Mouse (Mus musculus): ENCODE results near the gene Prtn3. TPM values are rescaled to one million over a fixed set of nuclear protein-coding genes. Genes with fewer than 3 reads are reported as not detected.

The Prtn3 gene
- polyA plus RNA-seq, 1 experiment: not detected

DNA sequence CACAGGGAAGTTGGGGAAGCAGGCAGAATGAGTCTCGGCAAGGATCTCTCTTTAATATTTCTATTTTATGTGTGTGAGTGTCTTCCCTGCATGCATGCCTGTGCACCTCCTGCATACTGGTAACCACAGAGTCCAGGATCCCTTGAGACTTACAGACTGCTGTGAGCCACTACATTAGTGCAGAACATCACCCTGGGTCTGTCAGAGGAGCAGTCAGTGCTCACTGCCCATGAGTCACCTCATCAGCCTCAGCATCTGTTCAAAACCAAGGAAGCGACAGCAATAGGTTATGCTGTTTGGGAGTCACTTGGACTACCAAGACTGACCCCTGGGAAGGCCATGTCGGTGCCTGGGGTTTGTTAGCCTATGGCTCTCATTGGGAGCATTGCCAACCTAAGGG, 32.0 kb upstream of the Prtn3 start:
- no peak overlapping the region for H3K27ac ChIP-seq (ENCODE audit: insufficient read depth, low read depth, low read length)
- peaks cover 16% of the 10 kb centered on the region for H3K4me1 ChIP-seq (ENCODE audit: control insufficient read depth, insufficient read depth, low read length)
- no peak overlapping the region for H3K4me3 ChIP-seq (ENCODE audit: insufficient read depth, low read length)
- no peak for TF ChIP-seq POLR2A (IDR thresholded peaks at IDR 0.05; ENCODE audit: borderline replicate concordance, low read depth, low read length)
- no peak for TF ChIP-seq CTCF (IDR thresholded peaks at IDR 0.05; ENCODE audit: low read depth, low read length)

DNA sequence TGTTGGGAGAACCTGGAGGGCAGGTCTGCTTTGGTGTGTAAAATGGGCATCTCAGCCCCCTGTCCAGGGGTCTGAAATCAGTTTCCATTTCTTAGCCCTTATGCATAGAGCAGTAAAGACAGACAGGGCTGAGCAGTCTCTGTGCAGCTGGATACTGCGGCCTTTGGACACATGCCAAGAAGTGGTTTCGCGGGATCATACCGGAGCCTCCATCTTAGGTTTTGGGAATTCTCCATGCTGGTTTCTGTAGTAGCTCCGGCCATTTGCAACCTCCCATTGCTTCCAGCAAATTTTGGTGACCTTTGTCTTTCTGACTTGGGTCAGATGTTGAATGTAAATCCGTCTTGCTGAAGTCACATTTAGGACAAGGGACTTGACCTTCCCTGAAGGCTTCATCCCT, 30.8 kb upstream of the Prtn3 start:
- TF ChIP-seq CTCF (IDR thresholded peaks at IDR 0.05; ENCODE audit: low read depth, low read length) (no peak), POLR2A (IDR thresholded peaks at IDR 0.05; ENCODE audit: borderline replicate concordance, low read depth, low read length) (no peak)
- H3K4me1 ChIP-seq (ENCODE audit: control insufficient read depth, insufficient read depth, low read length): peaks cover 9% of the 10 kb centered on the region; the same call in 1 of the 2 replicates

DNA sequence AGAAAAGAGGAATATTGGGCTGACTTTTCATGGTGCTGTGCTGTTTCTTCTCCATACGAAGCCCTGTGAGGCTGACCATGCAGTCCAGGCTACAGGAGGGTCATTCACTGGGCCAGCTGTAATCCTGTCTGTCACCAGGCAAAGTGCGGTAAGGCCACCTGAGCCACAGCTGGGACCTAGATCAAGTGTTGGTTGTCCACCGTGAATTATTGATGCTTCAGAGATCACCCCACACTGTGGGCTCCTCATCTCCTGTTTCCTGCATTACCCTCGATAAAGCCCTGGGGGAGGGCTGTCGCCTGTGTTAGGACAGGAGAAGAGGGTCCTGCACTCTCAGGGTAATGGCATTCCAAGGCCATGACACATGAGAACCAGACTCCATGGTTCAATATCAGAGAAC, 27.7 kb upstream of the Prtn3 start:
- Histone ChIP-seq H3K4me1 (ENCODE audit: control insufficient read depth, insufficient read depth, low read length) (peaks cover 21% of the 10 kb centered on the region), H3K27ac (ENCODE audit: insufficient read depth, low read depth, low read length) (no peak overlapping the region), H3K4me3 (ENCODE audit: insufficient read depth, low read length) (no peak overlapping the region)
- no peak for TF ChIP-seq POLR2A (IDR thresholded peaks at IDR 0.05; ENCODE audit: borderline replicate concordance, low read depth, low read length)
- TF ChIP-seq CTCF (IDR thresholded peaks at IDR 0.05; ENCODE audit: low read depth, low read length): no peak

More for the DNA sequence above, 30.8 kb upstream of the Prtn3 start:
- H3K27ac ChIP-seq (ENCODE audit: insufficient read depth, low read depth, low read length): no peak overlapping the region
- H3K4me3 ChIP-seq (ENCODE audit: insufficient read depth, low read length): no peak overlapping the region

DNA sequence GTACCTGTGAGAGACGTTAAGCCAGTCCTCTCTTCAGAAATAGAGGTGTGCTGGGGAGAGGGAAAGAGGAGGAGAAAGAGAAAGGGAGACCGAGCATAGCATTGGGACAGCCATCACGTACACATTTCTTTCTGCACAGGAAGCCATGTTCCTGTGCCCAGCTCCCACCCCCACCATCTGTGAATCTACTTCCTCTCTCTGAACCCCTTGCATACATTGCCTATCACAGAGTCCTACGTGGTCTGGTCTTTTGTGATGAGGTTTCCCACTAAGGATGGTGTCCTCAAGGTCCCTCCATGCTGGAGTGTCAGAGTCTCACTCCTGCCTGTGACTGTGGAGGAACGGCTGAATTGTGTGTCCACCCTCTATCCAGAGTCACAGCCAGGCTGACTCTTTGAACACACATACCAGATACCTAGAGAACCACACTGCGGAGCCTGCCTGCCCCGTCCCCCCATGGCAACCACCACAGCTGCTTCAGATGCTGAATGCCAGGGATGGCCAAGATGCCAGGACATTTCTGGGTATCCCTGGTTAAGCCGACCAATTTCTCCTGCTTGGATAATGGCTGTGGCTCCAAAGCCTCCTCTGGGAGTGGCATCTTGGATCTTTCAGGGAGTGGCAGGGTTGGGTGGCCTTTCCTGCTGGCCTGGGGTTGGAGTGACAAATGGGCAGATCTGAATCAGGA, 24.2 kb upstream of the Prtn3 start:
- peaks cover 30% of the 10 kb centered on the region for H3K4me1 ChIP-seq (ENCODE audit: control insufficient read depth, insufficient read depth, low read length)
- no peak overlapping the region for H3K4me3 ChIP-seq (ENCODE audit: insufficient read depth, low read length)
- TF ChIP-seq CTCF (IDR thresholded peaks at IDR 0.05; ENCODE audit: low read depth, low read length) (no peak), POLR2A (IDR thresholded peaks at IDR 0.05; ENCODE audit: borderline replicate concordance, low read depth, low read length) (no peak)
- no peak overlapping the region for H3K27ac ChIP-seq (ENCODE audit: insufficient read depth, low read depth, low read length)

DNA sequence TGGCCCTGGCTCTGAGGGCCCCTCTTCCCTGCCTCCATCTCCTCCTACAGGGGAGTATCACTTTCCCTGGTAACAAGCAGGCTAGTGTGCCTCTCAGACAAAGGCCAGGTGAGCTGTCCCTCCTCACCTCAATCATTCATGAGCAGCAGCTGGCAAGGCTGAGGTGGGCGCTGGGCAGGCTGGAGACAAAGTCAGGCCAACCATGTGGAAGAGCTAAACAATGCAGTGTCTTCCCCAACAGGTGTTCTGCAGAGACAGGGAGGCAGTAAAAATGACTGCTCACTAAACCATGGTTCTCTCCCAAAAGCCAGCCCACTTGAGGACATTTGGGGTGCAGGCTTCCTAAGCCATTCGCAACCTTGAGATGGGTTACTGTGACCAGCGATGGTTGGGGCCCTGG, 22.6 kb upstream of the Prtn3 start:
- H3K27ac ChIP-seq (ENCODE audit: insufficient read depth, low read depth, low read length): peak overlapping the region; percentile 97
- peaks cover 30% of the 10 kb centered on the region for H3K4me1 ChIP-seq (ENCODE audit: control insufficient read depth, insufficient read depth, low read length)
- no peak overlapping the region for H3K4me3 ChIP-seq (ENCODE audit: insufficient read depth, low read length)

DNA sequence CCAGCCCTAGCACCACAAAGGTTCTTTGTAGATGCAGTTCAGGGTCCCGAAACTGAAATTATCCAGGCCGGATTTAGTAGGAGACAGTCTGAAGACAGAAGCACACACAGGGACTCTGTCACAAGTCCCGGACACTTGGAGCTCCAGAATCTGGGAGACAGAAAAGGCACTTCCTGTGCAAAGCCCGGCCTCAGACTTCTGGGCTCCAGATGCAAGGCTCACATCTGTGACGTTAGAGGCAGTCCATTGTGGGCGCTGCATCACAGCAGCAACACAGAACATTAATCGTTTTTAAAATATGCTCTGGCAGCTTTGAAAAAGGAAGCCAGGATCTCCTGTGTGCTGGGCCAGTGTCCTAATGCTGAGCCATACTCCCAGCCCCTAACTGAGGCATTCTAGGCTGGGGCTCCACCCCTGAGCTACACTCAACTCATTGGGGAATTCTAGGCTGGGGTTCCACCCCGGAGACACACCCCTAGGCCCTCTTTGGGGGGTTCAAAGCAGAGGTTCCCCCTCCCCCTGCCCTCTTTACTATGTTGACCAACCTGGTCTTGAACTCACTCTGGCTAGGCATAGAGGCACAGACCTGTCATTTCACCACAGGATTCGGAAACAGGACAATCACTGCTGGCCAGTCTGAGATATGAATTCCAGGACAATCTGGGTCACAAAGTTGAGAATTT, 22.0 kb upstream of the Prtn3 start:
- Histone ChIP-seq H3K4me1 (ENCODE audit: control insufficient read depth, insufficient read depth, low read length) (peaks cover 30% of the 10 kb centered on the region), H3K27ac (ENCODE audit: insufficient read depth, low read depth, low read length) (peak overlapping the region; percentile 97), H3K4me3 (ENCODE audit: insufficient read depth, low read length) (peak overlapping the region; percentile 70; the same call in 1 of the 2 replicates)
- TF ChIP-seq POLR2A (IDR thresholded peaks at IDR 0.05; ENCODE audit: borderline replicate concordance, low read depth, low read length) (no peak), CTCF (IDR thresholded peaks at IDR 0.05; ENCODE audit: low read depth, low read length) (no peak)

More for the DNA sequence above, 22.6 kb upstream of the Prtn3 start:
- TF ChIP-seq POLR2A (IDR thresholded peaks at IDR 0.05; ENCODE audit: borderline replicate concordance, low read depth, low read length): no peak

DNA sequence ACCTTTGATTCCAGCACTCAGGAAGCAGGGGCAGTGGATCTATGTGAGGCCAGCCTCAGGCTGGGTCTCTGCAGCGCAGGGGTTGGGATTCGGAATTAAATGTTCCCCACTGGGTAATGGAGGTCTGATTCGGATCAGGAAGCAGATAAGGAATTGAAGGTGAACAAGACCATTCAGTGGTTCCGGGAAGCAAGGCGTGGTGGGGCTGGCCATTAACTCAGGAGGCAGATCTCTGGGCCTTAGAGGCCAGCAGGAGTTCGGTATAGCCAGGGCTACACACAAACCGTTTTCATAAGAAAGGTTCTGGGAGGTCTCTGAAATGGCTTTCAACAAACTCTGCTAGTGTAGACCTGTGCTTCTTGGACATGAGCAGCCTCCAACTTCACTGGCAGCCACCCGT, 21.4 kb upstream of the Prtn3 start:
- TF ChIP-seq POLR2A (IDR thresholded peaks at IDR 0.05; ENCODE audit: borderline replicate concordance, low read depth, low read length): no peak
- no peak for TF ChIP-seq CTCF (IDR thresholded peaks at IDR 0.05; ENCODE audit: low read depth, low read length)
- Histone ChIP-seq H3K27ac (ENCODE audit: insufficient read depth, low read depth, low read length) (peak overlapping the region; percentile 97), H3K4me1 (ENCODE audit: control insufficient read depth, insufficient read depth, low read length) (peaks cover 31% of the 10 kb centered on the region), H3K4me3 (ENCODE audit: insufficient read depth, low read length) (peak overlapping the region; percentile 70)

DNA sequence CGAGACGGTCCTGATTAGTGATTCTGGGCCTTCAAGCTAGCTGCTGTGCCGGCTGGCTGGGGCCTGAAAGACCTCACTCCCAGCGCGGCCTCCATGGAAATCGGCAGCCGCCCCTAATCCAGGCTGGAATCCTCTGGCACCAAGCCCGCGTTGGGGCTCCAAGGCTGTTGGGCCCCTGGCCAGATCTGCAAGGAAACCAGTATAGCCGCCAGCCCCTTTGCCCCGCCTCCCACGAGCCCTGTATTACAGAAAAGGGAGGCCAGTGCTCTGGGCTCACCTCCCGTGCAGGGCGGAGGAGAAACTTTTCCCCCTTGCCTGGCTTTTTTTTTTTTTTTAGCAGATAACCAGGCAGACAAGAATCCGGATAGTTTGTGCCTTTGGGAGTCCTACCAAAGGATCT, 20.9 kb upstream of the Prtn3 start:
- H3K4me1 ChIP-seq (ENCODE audit: control insufficient read depth, insufficient read depth, low read length): peaks cover 37% of the 10 kb centered on the region

DNA sequence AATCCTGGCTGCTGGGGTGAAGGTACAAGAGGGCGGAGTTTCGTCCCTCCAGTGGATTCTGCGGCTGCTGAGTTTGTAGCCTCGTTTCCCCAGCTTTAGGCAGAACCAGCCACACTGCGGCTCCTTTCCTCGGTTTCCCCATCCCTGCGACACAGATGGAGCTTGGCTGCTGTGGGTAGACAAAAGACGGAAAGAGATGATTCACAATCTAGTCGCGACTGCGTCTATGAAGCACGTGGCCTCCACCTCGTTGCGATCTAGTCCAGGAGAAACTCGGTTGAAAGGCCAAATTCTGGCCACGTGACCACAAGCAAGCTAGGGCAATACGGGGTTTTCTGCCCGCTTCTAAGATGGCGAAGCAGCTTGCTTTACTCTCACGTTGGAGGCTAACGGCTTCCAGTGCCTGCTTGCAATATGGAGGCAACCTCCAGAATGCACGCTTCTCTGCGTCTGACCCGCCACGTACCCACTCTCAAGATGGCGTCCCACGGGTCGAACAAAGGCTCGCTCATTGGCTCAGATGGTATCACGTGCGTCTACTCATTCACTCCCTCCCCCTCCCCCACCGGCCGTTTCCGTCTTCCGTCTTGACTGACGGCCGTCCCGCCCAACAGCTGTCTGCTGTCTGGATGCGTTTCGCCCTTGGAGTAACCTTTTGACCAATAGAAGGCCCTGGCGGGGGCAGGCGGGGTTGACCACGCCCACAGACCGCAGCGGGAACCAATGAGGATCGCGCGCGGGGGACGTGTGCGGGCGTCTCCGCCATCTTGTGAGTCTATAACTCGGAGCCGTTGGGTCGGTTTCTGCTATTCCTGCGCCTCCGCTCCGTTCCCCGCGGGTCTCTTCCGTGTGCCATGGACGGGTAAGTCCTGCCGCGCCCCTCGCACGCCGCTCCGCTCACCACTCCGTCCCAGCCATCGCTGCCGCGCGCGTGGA, 20.1 kb upstream of the Prtn3 start, which contains the start of gene Ptbp1:
Gene Ptbp1, plus strand, starts transcription at position 568 of the 936 bp plus-strand sequence.
- Histone ChIP-seq H3K4me3 (ENCODE audit: insufficient read depth, low read length) (peak within 1 kb of the TSS; percentile 94), H3K4me1 (ENCODE audit: control insufficient read depth, insufficient read depth, low read length) (peaks cover 39% of the 10 kb centered on the region), H3K27ac (ENCODE audit: insufficient read depth, low read depth, low read length) (peak within 1 kb of the TSS; percentile 97)
- peak; percentile 63; the same call in 1 of the 2 replicates for TF ChIP-seq POLR2A (IDR thresholded peaks at IDR 0.05; ENCODE audit: borderline replicate concordance, low read depth, low read length)
- TF ChIP-seq CTCF (IDR thresholded peaks at IDR 0.05; ENCODE audit: low read depth, low read length): no peak

More for the DNA sequence above, 20.9 kb upstream of the Prtn3 start:
- Histone ChIP-seq H3K27ac (ENCODE audit: insufficient read depth, low read depth, low read length) (peak overlapping the region; percentile 97), H3K4me3 (ENCODE audit: insufficient read depth, low read length) (peak overlapping the region; percentile 70)
- TF ChIP-seq POLR2A (IDR thresholded peaks at IDR 0.05; ENCODE audit: borderline replicate concordance, low read depth, low read length) (no peak), CTCF (IDR thresholded peaks at IDR 0.05; ENCODE audit: low read depth, low read length) (no peak)
